Mouse (Mus musculus) midbrain, embryonic 13.5 days (tissue): ENCODE data around the gene Med9. TPM values are rescaled to one million over a fixed set of nuclear protein-coding genes. Genes with fewer than 3 reads are reported as not detected.

Source experiments
- ATAC-seq: fragments of 200-750 bp; cut with Nextera tagmentation; 2 replicates; pipeline ENCODE4 v1.8.0; 2017; ENCODE audit warnings: mild to moderate bottlenecking, moderate TSS enrichment, moderate library complexity
- H3K27ac ChIP-seq: fragments of 300-500 bp; sonication (generic); 2 replicates; pipeline ENCODE4 v1.5.1; 2015; ENCODE audit warnings: inconsistent platforms, mild to moderate bottlenecking, moderate library complexity
- H3K27me3 ChIP-seq: fragments of 300-500 bp; sonication (generic); 2 replicates; pipeline ENCODE4 v1.6.1; 2015; ENCODE audit warnings: mild to moderate bottlenecking, inconsistent platforms
- H3K36me3 ChIP-seq: fragments of 300-500 bp; sonication (generic); 2 replicates; pipeline ENCODE4 v1.6.1; 2015; ENCODE audit warnings: mild to moderate bottlenecking, inconsistent platforms
- H3K4me1 ChIP-seq: fragments of 300-500 bp; sonication (generic); replicated peaks from 2 replicates; pipeline ENCODE4 v1.6.1; 2015; ENCODE audit warnings: inconsistent platforms
- H3K4me2 ChIP-seq: fragments of 300-500 bp; sonication (generic); replicated peaks from 2 replicates; pipeline ENCODE4 v1.6.1; 2015; ENCODE audit warnings: moderate library complexity, mild to moderate bottlenecking, inconsistent platforms
- H3K4me3 ChIP-seq: fragments of 300-500 bp; sonication (generic); replicated peaks from 2 replicates; pipeline ENCODE4 v1.5.1; 2015; ENCODE audit warnings: mild to moderate bottlenecking, inconsistent platforms
- H3K9ac ChIP-seq: fragments of 300-500 bp; sonication (generic); replicated peaks from 2 replicates; pipeline ENCODE4 v1.6.1; 2015; ENCODE audit warnings: mild to moderate bottlenecking, inconsistent platforms
- H3K9me3 ChIP-seq: fragments of 300-500 bp; sonication (generic); 2 replicates; pipeline ENCODE4 v1.6.1; 2016; ENCODE audit warnings: mild to moderate bottlenecking, inconsistent platforms
- WGBS: fragments of 180-500 bp; shearing (Covaris S2); methylation state at CpG from one replicate; pipeline ENCODE4 v1.1.7; 2015; 5-methylcytosine and 5-hydroxymethylcytosine counted together
- polyA plus RNA-seq: library from polyadenylated mRNA; unstranded; fragments of >200 nt; fragmentation: Nextera tagmentation; extraction: Ambion mirVana; gene quantifications from 2 replicates; pipeline ENCODE4 v1.2.1, GENCODE M21; 2015

The Med9 gene
- polyA plus RNA-seq, result 34.1 and 34.9 TPM in 2 replicates

DNA sequence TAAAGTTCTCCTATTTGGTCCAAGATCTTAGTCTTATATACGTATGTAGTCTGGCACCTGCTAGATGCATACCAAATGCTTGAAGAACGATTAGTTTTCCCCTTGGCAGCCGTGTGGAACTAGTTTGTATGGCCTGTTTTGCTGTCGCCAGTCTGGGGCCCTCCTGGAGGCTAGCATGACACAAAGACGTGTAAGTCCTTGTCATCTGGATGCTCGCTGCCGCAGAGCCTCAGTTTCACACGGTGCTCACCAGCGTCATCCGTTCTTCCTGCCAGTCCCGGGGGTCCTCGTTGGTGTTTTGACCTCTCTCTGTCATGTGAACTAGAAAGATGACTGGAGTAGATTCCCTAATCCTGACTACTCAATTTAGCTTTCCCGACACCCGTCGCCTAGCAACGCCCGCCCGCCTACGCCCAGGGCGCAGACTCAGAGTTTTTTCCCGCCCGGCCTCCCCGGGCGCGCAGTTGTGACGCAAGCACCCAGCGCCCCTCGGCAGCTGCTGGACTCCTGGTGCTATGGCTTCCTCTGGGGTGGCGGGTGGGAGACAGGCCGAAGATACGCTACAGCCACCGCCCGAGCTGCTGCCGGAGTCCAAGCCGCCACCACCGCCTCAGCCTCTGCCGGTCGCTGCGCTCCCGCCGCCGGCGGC lies at the start of gene Med9:
Med9 (plus strand) TSS at position 455 of the 649 bp plus-strand sequence.
- H3K4me2 ChIP-seq, result peak within 1 kb of the TSS; percentile 84
- no peaks in the 10 kb centered on the region for H3K27me3 ChIP-seq
- WGBS, result under 1% methylated on average over 43 of the region's 43 CpGs

DNA sequence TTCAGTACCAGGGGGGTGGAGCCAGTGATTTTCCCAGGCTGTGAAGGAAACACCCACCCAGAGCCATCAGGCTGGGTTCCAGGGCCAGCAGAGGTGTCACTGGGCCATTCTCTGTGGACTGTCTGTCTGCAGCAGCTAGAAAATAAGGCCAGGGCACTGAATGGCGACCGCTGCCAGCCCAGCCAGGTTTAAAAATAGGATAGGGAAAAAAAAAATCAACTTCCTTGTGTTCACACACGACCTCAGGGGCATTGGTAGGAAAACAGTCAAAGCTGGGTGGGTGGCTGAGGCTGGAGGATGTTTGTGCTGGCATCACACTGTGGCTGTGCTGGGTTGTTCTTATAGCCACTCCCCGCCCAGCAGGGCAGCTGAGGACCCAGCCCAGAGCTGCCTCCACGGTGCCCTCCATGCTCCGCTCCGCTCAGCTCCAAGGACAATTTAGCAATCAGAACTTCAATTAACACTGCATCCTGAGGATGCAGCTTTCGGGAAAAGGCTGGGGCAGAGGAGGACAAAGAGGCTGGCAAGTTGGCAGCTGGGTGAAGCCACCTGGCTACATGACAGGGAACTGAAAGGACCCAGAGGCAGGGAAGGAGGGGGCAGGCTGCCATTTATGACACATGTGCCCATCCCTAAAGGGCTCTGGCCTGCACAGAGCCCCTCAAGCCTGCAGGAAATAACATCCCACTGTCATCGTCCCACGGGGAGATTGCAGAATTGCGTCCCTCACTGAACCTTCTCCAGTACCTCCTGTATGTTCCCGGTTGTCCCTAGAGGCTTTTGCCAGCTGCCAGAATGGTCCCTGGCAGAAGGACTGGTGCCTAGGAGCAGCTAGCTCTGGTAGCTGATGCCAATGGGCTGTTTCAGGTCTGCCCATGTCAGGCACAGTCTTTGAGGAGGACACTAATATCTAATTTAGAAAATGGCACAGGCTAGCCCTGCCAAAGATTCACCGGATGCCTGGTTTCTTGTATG lies 48.0 kb upstream of the Med9 start:
- H3K36me3 ChIP-seq, result no peaks in the 10 kb centered on the region
- no peak overlapping the region for H3K27ac ChIP-seq
- no peak overlapping the region for H3K9ac ChIP-seq
- no peaks in the 10 kb centered on the region for H3K9me3 ChIP-seq
- 0 out of 2 replicates have a peak, but pooled peaks cover 10% of the 10 kb centered on the region for H3K4me1 ChIP-seq
- no peak overlapping the region for H3K4me3 ChIP-seq
- no peaks in the 10 kb centered on the region for H3K27me3 ChIP-seq
- 58% methylated on average over 13 of the region's 13 CpGs for WGBS
- H3K4me2 ChIP-seq, result no peak overlapping the region
- ATAC-seq, result no peak

More for the DNA sequence above, at the start of gene Med9:
- Histone ChIP-seq H3K4me3 (peak within 1 kb of the TSS; percentile 71), H3K9ac (peak within 1 kb of the TSS; percentile 86), H3K4me1 (peaks cover 23% of the 10 kb centered on the region), H3K36me3 (no peaks in the 10 kb centered on the region), H3K9me3 (no peaks in the 10 kb centered on the region), H3K27ac (peak within 1 kb of the TSS; percentile 85)
- peak; percentile 97 for ATAC-seq

DNA sequence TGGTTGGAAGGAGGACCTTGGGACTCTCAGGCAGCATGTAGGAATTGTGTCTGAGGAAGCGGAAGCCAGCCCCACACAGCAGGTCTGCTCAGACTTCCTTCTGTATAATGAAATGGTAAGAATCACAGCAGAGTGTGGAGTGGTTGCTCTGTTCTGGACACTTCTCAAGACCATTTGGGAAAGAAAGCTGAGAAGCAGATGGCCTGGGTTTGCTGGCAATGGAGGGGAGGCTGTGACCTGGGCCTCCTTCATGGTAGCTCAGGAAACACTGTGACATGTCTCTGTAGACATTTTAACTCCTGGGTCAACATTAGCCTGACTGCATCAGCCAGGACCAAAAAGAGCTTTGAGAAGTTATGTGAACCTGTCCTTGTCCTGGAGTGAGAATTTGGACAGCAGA lies 47.0 kb upstream of the Med9 start:
- Histone ChIP-seq H3K27me3 (no peaks in the 10 kb centered on the region), H3K27ac (no peak overlapping the region), H3K4me1 (0 out of 2 replicates have a peak, but pooled peaks cover 8% of the 10 kb centered on the region), H3K4me2 (no peak overlapping the region), H3K9me3 (no peaks in the 10 kb centered on the region; the same call in 1 of the 2 replicates), H3K36me3 (no peaks in the 10 kb centered on the region), H3K9ac (no peak overlapping the region), H3K4me3 (no peak overlapping the region)
- ATAC-seq, result no peak
- WGBS, result 84% methylated on average over 1 of the region's 1 CpGs

DNA sequence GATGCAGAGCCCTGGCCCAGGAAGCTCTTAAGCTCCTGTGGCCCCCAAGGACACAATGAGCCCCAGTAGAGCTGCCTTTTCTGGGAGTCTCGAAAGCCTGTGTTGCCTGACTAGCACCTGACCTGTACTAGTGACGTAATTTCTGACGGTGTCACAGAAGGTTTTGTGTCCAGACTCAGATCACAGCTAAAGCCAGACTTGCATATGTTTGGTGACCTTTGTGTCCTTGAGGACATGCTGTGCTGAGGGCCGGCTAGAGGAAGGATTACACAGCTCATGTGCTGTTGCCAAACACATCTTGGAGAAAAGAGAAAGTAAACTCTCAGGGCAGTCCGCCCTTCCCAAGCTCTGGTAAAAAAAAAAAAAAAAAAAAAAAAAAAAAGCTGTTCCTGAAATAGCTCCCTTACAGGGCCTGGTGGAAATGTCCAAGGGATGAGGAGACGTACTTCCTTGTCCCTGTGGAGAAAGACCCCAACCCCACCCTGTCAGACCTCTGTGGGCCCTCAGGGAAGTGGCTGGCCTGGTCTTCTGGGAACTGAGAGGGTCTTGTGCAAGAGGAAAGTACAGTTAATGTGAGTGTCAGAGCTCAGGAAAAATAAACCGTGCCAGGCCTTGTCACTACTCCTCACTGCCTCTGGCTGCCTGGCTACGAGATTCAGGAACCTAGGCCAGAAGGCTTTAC lies 45.8 kb upstream of the Med9 start:
- Histone ChIP-seq H3K4me2 (no peak overlapping the region), H3K36me3 (no peaks in the 10 kb centered on the region), H3K27me3 (no peaks in the 10 kb centered on the region), H3K9me3 (peaks cover 4% of the 10 kb centered on the region; the same call in 1 of the 2 replicates), H3K9ac (no peak overlapping the region), H3K4me3 (no peak overlapping the region), H3K27ac (no peak overlapping the region), H3K4me1 (0 out of 2 replicates have a peak, but pooled peaks cover 8% of the 10 kb centered on the region)
- ATAC-seq, result no peak
- 46% methylated on average over 8 of the region's 8 CpGs for WGBS

DNA sequence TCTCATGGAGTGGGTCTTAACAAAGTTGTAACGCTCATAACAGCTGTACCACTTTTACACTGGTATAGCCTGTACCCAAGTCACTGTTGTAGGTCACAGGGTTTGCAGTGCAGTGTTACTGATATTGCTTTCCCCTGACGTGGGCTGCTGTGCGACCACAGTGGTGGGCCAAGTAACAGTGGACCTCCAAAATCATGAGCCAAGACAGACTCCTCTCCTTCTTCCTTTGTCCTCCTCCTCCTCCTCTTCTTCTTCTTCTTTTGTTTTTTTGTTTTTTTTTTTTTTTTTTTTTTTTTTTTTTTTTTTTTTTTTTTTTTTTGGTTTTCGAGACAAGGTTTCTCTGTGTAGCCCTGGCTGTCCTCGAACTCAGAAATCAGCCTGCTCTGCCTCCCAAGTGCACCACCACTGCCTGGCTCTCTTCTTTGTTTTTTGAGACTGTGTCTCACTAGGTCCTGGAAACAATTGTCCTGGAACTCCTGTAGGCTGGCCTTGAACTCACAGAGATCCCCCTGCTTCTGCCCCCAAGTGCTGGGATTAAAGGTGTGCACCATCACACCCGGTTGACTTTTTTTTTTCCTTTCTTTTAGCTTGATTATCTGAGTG lies 41.4 kb upstream of the Med9 start:
- Histone ChIP-seq H3K4me3 (no peak overlapping the region), H3K9me3 (peaks cover 4% of the 10 kb centered on the region; the same call in 1 of the 2 replicates), H3K4me2 (no peak overlapping the region), H3K9ac (no peak overlapping the region), H3K27ac (no peak overlapping the region), H3K4me1 (no peaks in the 10 kb centered on the region), H3K27me3 (no peaks in the 10 kb centered on the region), H3K36me3 (no peaks in the 10 kb centered on the region)
- 89% methylated on average over 6 of the region's 6 CpGs for WGBS
- no peak for ATAC-seq

DNA sequence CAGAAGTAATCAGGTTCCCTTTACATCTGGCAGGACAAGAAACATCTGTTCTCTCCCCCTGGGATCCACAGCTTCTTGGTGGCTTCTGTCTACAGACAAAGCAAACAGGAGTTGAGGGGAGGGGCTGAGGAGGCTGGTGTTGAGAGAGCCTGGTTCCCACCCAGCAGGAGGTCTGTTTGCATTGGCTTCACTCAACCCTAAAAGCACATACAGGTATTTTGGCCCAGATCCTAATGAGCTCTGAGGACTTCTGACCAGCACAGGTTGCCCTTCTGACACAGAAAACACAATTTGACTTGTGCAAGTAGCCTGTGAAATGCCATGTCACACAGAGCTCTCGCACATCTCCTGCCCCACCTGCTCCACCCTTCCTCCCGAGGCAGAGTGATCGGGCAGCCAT lies 39.6 kb upstream of the Med9 start:
- Histone ChIP-seq H3K27ac (no peak overlapping the region), H3K36me3 (no peaks in the 10 kb centered on the region), H3K27me3 (no peaks in the 10 kb centered on the region), H3K4me2 (no peak overlapping the region), H3K4me1 (no peaks in the 10 kb centered on the region), H3K9ac (no peak overlapping the region), H3K9me3 (peaks cover 4% of the 10 kb centered on the region; the same call in 1 of the 2 replicates), H3K4me3 (no peak overlapping the region)
- 70% methylated on average over 3 of the region's 3 CpGs for WGBS
- ATAC-seq, result no peak

DNA sequence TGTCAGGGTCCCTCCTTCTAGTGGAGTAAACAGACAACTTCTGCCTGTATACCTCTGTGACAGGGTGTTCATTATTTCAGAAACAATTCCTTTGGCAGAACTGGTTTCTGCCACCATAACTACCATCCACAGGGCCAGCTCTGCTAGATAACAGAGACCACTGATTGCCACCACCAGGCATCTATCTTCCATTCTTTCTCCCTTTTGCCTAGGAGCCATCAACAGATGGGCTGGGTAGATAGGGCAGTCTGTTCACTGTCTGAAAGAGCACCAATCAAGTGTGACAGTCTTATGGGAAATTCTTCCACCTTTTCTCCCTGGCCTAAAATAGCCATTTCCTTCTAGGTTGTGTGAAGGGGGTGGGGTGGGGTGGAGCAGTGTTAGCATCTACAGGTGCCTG lies 37.4 kb upstream of the Med9 start:
- no peak overlapping the region for H3K9ac ChIP-seq
- no peak for ATAC-seq
- H3K9me3 ChIP-seq, result peaks cover 4% of the 10 kb centered on the region; the same call in 1 of the 2 replicates
- H3K27me3 ChIP-seq, result no peaks in the 10 kb centered on the region
- no peak overlapping the region for H3K4me3 ChIP-seq
- H3K4me1 ChIP-seq, result no peaks in the 10 kb centered on the region
- no peak overlapping the region for H3K27ac ChIP-seq
- H3K36me3 ChIP-seq, result no peaks in the 10 kb centered on the region
- H3K4me2 ChIP-seq, result no peak overlapping the region

DNA sequence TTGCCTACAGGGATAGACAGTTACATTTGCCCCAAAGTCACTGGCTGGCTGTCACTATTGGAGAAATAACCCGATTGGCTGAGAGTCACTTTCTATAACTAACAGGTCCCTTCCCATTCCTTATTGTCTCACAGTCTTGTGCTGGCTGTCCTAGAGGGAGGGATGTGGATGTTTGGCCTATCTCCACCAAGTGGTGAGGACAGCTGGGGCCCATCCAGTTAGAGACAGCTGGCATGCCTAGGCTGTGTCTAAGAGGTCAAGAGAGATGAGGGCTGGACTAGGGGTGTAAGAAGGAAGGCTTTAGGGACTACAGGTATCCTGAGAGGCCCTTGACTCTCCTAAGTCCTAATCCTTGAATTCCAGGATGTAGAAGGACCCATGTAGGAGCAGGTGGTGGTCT lies 36.5 kb upstream of the Med9 start:
- 88% methylated on average over 1 of the region's 1 CpGs for WGBS
- H3K36me3 ChIP-seq, result no peaks in the 10 kb centered on the region

DNA sequence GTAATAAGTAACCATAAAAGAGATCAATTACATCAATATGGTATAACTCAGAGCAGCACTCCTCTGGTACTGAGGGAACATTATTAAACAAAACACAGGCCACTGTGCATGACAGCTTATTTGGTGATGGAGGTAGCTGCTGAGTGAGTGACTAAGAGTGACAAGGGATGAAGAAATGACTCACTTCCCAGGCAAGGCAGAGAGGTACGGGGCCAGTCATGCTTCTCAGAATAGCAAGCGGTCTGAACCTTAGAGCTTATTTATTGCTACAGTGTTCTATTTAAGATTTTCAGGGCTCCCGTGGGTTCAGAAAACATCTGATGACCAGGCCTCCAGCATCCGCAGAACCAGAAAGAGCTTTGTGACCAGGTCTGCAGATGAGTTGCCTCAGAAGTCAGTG lies 34.3 kb upstream of the Med9 start:
- Histone ChIP-seq H3K9me3 (no peaks in the 10 kb centered on the region), H3K4me1 (no peaks in the 10 kb centered on the region), H3K27me3 (no peaks in the 10 kb centered on the region), H3K9ac (no peak overlapping the region), H3K27ac (no peak overlapping the region), H3K4me3 (no peak overlapping the region), H3K36me3 (no peaks in the 10 kb centered on the region), H3K4me2 (no peak overlapping the region)
- ATAC-seq, result no peak
- WGBS, result 91% methylated on average over 4 of the region's 4 CpGs

More for the DNA sequence above, 36.5 kb upstream of the Med9 start:
- Histone ChIP-seq H3K9me3 (0 out of 2 replicates have a peak, but pooled peaks cover under 1% of the 10 kb centered on the region), H3K9ac (no peak overlapping the region), H3K27me3 (no peaks in the 10 kb centered on the region), H3K4me2 (no peak overlapping the region), H3K4me1 (no peaks in the 10 kb centered on the region), H3K27ac (no peak overlapping the region), H3K4me3 (no peak overlapping the region)
- no peak for ATAC-seq

DNA sequence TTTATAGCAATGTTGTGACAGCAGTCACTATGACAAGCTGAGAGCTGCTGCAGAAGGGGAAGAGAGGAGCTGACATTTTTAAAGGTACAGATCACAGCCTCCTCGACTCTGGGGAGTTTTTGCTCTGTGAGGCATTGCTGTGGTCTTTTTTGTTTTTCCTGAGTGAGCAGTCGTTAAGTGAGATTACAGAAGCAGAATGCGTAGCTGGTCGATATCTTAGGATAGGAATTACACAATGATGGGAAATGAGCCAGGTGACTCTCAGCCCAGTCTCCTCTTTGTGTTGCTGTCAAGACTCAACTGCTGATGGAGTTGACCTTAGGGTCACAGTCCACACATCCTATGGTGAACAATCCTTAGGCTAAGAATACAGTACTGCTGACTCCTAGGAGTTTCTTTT lies 30.0 kb upstream of the Med9 start:
- Histone ChIP-seq H3K36me3 (no peaks in the 10 kb centered on the region), H3K4me1 (no peaks in the 10 kb centered on the region), H3K4me3 (no peak overlapping the region), H3K4me2 (no peak overlapping the region), H3K27me3 (no peaks in the 10 kb centered on the region), H3K9ac (no peak overlapping the region), H3K27ac (no peak overlapping the region), H3K9me3 (no peaks in the 10 kb centered on the region)
- WGBS, result 58% methylated on average over 4 of the region's 4 CpGs
- no peak for ATAC-seq

DNA sequence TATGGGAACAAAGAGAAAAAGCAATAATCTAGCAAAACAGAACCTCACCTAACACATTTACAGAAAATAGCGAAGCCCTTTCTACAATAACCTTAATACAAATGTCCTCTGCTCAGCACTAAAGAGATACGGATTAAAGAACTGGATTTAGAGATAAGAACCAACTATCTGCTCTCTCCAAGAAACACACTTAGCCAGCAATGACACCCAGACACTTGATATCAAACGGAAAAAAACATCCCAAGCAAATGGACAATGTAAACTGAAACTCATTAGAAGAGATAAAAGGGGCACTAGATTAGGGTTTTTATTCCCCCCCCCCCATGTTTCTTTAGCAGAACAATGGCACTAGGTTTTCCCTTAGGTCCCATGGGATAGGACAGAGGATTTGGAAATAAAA lies 28.6 kb upstream of the Med9 start:
- Histone ChIP-seq H3K4me2 (no peak overlapping the region), H3K36me3 (no peaks in the 10 kb centered on the region), H3K27me3 (no peaks in the 10 kb centered on the region), H3K4me1 (no peaks in the 10 kb centered on the region), H3K27ac (no peak overlapping the region), H3K9me3 (no peaks in the 10 kb centered on the region), H3K4me3 (no peak overlapping the region), H3K9ac (no peak overlapping the region)
- 66% methylated on average over 3 of the region's 3 CpGs for WGBS
- ATAC-seq, result no peak
